Mouse (Mus musculus) spleen, adult 2 months (tissue): ENCODE data around the gene Foxo3. TPM values are rescaled to one million over a fixed set of nuclear protein-coding genes. Genes with fewer than 3 reads are reported as not detected.

Source experiments
- DNase-seq, 2 experiments: peaks; one replicate each; pipeline versions ENCODE4 v3.0.0 to v3.0.0-alpha.2; 2012 to 2021; ENCODE audit warnings: low spot score in 2 of 2, low read depth in 1 of 2
- H3K27ac ChIP-seq: fragments of 200-500 bp; 2 replicates; pipeline ENCODE4 v1.5.1; 2012; ENCODE audit warnings: low read length, inconsistent platforms; ENCODE audit not compliant: insufficient read depth
- H3K27me3 ChIP-seq: fragments of 200-500 bp; 2 replicates; pipeline ENCODE4 v1.6.1; 2012; ENCODE audit warnings: mild to moderate bottlenecking, moderate library complexity, low read length, inconsistent platforms; ENCODE audit not compliant: control insufficient read depth, insufficient read depth
- H3K36me3 ChIP-seq: fragments of 200-500 bp; 2 replicates; pipeline ENCODE4 v1.6.1; 2012; ENCODE audit warnings: mild to moderate bottlenecking, low read length, inconsistent platforms; ENCODE audit not compliant: control insufficient read depth, insufficient read depth
- H3K4me1 ChIP-seq: fragments of 200-500 bp; 2 replicates; pipeline ENCODE4 v1.6.1; 2011; ENCODE audit warnings: inconsistent platforms; ENCODE audit not compliant: control insufficient read depth, insufficient read depth, insufficient read length
- H3K4me3 ChIP-seq: fragments of 200-500 bp; 2 replicates; pipeline ENCODE4 v1.5.1; 2011; ENCODE audit warnings: mild to moderate bottlenecking, inconsistent platforms; ENCODE audit not compliant: insufficient read depth, insufficient read length; ENCODE audit errors: extremely low read depth
- CTCF ChIP-seq: fragments of 200-500 bp; IDR thresholded peaks from 2 replicates; pipeline ENCODE4 v1.5.1; 2011; ENCODE audit warnings: mild to moderate bottlenecking, inconsistent platforms; ENCODE audit not compliant: insufficient read depth, insufficient read length, insufficient replicate concordance; ENCODE audit errors: extremely low read depth
- POLR2A ChIP-seq: fragments of 200-500 bp; IDR thresholded peaks from 2 replicates; pipeline ENCODE4 v1.6.1; 2011; ENCODE audit warnings: low read depth, low read length, inconsistent platforms
- WGBS: fragments of 180-500 bp; shearing (Covaris S2); methylation state at CpG from one replicate; pipeline ENCODE4 v1.1.7; 2018; 5-methylcytosine and 5-hydroxymethylcytosine counted together
- polyA plus RNA-seq: library from polyadenylated mRNA; depleted of rRNA; stranded (reverse); fragments of >200 nt; gene quantifications from 2 replicates; pipeline ENCODE4 v1.2.3, GENCODE M21; 2012

Gene Foxo3
- polyA plus RNA-seq, 1 experiment = 44.6 TPM

- DNase-seq = no peak
- 51% methylated on average over 14 of the region's 14 CpGs for WGBS
- no peak for TF ChIP-seq CTCF
- no peak for TF ChIP-seq POLR2A
- Histone ChIP-seq H3K4me3 (no peak overlapping the region), H3K36me3 (no peaks in the 10 kb centered on the region), H3K4me1 (no peaks in the 10 kb centered on the region), H3K27me3 (no peaks in the 10 kb centered on the region), H3K27ac (no peak overlapping the region)
Measured at GRCm38 (mm10) chr10:42152426-42153205, 123.9 kb downstream of the Foxo3 start.

GRCm38 (mm10) chr10:42149767-42150166 lies 126.8 kb downstream of the Foxo3 start:
- no peaks in the 10 kb centered on the region for H3K4me1 ChIP-seq
- H3K27me3 ChIP-seq = no peaks in the 10 kb centered on the region
- TF ChIP-seq POLR2A = no peak
- no peak for TF ChIP-seq CTCF
- H3K36me3 ChIP-seq = no peaks in the 10 kb centered on the region
- WGBS = 89% methylated on average over 3 of the region's 3 CpGs
- H3K27ac ChIP-seq = no peak overlapping the region
- no peak overlapping the region for H3K4me3 ChIP-seq
- no peak for DNase-seq

GRCm38 (mm10) chr10:42148326-42148725 lies 128.2 kb downstream of the Foxo3 start:
- Histone ChIP-seq H3K36me3 (no peaks in the 10 kb centered on the region), H3K27me3 (no peaks in the 10 kb centered on the region), H3K27ac (no peak overlapping the region), H3K4me1 (no peaks in the 10 kb centered on the region), H3K4me3 (no peak overlapping the region)
- no peak for TF ChIP-seq CTCF
- no peak for TF ChIP-seq POLR2A
- WGBS = 56% methylated on average over 3 of the region's 3 CpGs
- DNase-seq = no peak

GRCm38 (mm10) chr10:42145221-42145620 lies 131.3 kb downstream of the Foxo3 start:
- Histone ChIP-seq H3K27ac (no peak overlapping the region), H3K36me3 (no peaks in the 10 kb centered on the region), H3K4me1 (no peaks in the 10 kb centered on the region), H3K4me3 (no peak overlapping the region), H3K27me3 (no peaks in the 10 kb centered on the region)
- WGBS = 85% methylated on average over 5 of the region's 5 CpGs
- no peak for DNase-seq
- TF ChIP-seq CTCF = no peak
- TF ChIP-seq POLR2A = no peak

GRCm38 (mm10) chr10:42144788-42145187 lies 131.8 kb downstream of the Foxo3 start:
- H3K4me3 ChIP-seq = no peak overlapping the region
- H3K4me1 ChIP-seq = no peaks in the 10 kb centered on the region
- DNase-seq = no peak
- H3K27ac ChIP-seq = no peak overlapping the region
- TF ChIP-seq CTCF (no peak), POLR2A (no peak)
- 37% methylated on average over 5 of the region's 5 CpGs for WGBS
- H3K27me3 ChIP-seq = no peaks in the 10 kb centered on the region
- H3K36me3 ChIP-seq = no peaks in the 10 kb centered on the region

- Histone ChIP-seq H3K27ac (no peak overlapping the region), H3K4me3 (no peak overlapping the region), H3K36me3 (no peaks in the 10 kb centered on the region), H3K27me3 (no peaks in the 10 kb centered on the region), H3K4me1 (no peaks in the 10 kb centered on the region)
- no peak for DNase-seq
- TF ChIP-seq CTCF (no peak), POLR2A (no peak)
- WGBS = 54% methylated on average over 2 of the region's 2 CpGs
Measured at GRCm38 (mm10) chr10:42144176-42144575, 132.4 kb downstream of the Foxo3 start.

GRCm38 (mm10) chr10:42142791-42143190 lies 133.8 kb downstream of the Foxo3 start:
- TF ChIP-seq POLR2A (no peak), CTCF (no peak)
- H3K36me3 ChIP-seq = no peaks in the 10 kb centered on the region
- 91% methylated on average over 1 of the region's 1 CpGs for WGBS

More at GRCm38 (mm10) chr10:42142791-42143190, 133.8 kb downstream of the Foxo3 start:
- DNase-seq = no peak
- no peak overlapping the region for H3K4me3 ChIP-seq
- H3K27ac ChIP-seq = no peak overlapping the region
- no peaks in the 10 kb centered on the region for H3K4me1 ChIP-seq
- H3K27me3 ChIP-seq = no peaks in the 10 kb centered on the region
